Mouse (Mus musculus): ENCODE data around the gene Nhlrc4. TPM values are rescaled to one million over a fixed set of nuclear protein-coding genes. Genes with fewer than 3 reads are reported as not detected.

The Nhlrc4 gene
- total RNA-seq, 1 experiment from 2014 or later, result not detected

DNA sequence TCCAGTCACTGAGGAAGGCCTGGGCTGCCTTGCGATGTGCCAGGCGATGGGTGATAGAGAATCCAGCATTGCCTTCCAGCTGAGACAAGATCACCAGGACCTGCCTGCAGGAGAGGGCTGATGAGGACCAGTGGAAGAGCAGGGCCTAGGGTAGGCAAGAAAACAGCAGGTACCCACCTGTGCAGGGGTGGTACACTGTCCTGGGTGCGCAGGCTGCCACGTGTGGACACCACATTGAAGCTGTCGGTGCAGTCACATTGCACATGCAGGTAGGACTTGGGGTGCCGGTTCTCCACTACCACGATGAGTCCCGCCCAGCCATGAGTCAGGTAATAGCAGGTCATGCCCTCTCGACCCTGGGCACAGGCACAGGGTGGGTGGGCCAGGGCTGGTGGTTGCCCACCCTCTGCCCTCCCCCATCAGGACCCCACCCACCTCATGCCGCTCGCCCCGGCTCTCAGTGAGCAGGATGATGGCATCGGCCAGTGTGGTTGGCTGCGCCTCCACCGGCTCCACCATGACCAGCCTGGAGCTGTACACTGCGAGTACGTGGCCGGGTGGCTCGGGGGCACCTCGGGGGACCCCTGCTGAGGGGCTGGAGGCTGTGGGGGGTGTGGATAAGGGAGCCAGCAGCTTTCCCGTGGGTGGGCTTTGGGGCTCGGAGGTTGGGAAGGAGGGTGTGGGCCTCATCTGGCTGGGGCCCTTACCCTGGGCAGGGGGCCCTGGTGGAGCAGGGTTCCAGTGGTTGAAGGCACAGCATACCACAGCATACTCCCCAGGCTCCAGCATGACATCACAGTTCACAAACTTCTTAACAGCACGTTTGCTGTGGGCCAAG lies 15.1 kb upstream of the Nhlrc4 start:
- no peak for ATAC-seq (ENCODE audit: extremely low read depth, insufficient number of reproducible peaks, low FRiP score, poor library complexity, severe bottlenecking)

DNA sequence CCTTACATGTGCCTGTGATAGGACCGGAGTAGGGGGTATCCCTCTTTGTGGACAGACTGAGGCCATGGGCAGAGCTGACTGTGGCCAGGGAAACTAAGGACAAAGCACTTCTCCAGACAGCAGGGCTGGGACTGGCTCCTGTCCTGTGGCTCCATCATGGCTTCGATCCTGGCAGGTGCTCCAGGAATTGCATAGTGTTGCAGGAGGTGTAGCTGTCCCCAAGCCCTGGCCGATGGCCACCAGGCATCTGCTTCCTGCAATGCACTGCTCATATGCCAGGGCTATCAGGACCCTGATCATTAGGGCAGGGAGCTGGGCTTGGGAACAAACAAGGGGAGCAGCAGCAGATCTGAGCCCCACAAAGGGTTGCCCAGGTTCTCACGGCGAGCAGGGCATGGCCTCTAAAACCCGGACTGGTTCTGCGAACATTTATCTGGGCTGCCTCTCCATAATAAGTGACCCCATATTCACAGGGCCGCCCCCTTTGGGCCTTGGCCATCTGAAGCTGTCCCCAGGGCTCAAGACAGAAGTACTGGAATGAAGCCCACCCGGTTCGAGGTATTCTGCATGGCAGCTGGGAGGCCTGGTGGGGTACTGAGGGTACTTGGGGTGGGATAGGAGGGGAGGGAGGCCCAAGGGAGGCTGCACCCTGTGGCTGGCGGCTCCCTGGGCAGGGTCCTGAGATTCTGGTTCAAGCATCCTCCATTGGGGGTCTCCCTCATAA lies 14.2 kb upstream of the Nhlrc4 start:
- no peak for ATAC-seq (ENCODE audit: extremely low read depth, insufficient number of reproducible peaks, low FRiP score, poor library complexity, severe bottlenecking)

DNA sequence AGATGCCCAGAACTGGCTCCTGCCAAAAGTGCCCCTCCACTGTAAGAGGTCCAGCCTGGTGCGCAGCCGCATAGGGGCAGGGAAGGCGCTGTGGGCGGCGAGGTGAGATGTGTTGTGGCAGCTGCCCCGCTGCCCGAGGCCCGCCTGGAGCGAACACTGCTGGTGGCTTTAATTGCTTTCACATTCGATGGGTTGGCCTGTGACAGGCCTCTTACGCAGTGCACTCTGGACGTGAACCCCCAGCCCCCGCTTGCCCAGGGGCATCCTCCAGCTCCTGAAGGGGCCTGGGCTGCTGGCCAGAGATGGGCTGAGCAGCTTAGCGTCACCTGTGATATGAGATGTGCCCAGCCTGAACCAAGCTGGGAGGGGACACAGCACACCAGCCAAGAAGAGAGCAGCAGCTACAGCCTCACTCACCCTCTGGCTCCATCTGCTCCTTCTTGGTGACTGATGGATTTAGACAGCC lies 12.9 kb upstream of the Nhlrc4 start:
- no peak for ATAC-seq (ENCODE audit: extremely low read depth, insufficient number of reproducible peaks, low FRiP score, poor library complexity, severe bottlenecking)

DNA sequence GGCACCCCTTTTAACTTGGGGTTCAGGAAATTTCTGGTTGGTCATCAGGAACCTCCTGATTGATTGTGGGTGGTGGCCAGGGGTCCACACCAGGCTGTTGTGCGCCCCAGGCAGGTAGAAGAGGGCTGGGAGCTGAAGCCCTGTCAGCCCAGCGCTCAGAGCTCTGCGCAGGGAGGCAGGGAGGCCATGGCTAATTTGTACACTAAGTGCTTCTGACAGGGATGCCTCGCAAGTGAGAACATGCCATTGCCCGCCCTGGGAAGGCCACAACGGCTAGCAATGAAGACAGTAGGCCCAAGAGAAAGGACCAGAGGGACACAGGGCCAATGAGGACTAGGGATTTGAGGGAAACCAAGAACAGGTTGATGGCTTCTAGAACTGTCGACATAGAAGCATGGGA lies 11.9 kb upstream of the Nhlrc4 start:
- no peak for ATAC-seq (ENCODE audit: extremely low read depth, insufficient number of reproducible peaks, low FRiP score, poor library complexity, severe bottlenecking)

DNA sequence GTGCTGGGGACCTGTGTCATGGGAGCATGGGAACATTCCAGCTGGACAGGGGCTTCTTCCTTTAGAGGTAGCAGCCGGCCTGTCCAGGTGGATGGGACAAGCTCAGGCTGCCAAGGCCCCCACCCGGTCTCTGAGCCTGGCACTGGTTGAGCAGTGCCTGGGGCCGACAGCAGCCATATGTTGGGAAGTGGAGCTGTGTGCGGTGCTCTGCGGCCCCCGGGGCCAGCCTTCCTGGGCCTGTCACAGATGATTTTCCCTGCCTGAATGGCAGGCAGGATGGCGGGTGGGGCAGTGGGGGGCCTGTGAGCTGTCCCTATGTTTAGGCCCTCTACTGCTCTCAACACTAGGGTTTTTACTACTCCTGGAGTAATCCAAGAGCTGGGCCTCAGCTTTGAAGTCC lies 11.4 kb upstream of the Nhlrc4 start:
- ATAC-seq (ENCODE audit: extremely low read depth, insufficient number of reproducible peaks, low FRiP score, poor library complexity, severe bottlenecking), result no peak

DNA sequence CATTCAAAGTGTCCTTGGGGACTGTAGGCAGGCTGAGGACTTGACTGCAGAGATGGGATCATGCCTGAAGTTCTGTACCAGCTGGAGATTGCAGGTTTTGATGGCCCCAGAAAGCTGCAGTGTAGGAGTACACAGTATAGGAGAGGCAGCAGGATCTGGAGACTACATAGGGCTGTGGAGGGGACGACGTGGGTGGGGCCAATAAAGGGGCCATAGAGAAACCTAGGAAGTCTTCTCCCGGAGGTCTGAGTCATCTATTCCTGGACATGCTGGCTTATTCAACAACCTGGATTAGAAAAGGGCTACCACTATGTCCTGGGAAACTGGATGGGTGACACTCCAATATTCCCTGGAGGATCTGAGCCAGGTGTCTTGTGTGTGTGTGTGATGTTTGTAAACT lies 11.0 kb upstream of the Nhlrc4 start:
- no peak for ATAC-seq (ENCODE audit: extremely low read depth, insufficient number of reproducible peaks, low FRiP score, poor library complexity, severe bottlenecking)

DNA sequence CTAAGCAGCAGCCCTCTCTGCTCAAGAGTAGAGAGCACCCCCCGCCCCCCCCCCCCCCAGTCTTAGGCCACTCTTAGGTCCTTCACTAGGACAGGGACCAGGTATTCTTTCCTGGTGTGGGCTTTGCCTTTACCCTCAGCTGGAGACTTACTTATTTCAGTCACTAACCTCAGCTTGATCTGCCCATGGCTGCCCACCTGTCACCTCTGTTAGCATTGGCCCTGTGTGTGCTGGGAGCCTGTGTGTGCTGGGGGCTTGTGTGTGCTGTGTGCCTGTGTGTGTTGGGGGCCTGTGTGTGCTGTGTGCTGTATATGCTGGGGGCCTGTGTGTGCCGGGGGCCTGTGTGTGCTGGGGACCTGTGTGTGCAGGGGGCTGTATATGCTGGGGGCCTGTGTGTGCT lies 9.9 kb upstream of the Nhlrc4 start:
- ATAC-seq (ENCODE audit: extremely low read depth, insufficient number of reproducible peaks, low FRiP score, poor library complexity, severe bottlenecking), result no peak

DNA sequence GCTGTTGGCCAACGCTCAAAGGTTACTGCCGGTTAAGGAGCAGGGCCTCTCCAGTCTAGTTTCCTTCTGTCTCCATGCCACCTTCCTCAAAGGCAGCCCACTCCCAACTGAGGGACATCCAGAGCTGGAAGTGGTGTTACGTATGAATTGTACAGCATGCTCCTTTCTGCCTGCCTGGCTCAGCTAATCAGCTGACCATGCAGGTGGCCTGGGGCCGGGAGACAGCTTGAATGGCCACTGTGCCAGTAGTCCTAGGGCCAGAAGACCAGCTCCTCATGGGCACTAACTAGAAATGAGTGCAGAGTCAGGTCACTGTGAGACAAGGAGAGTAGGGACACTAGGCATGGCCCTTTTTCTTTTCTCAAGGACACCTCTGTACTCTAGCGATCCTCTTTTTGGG lies 8.4 kb upstream of the Nhlrc4 start:
- ATAC-seq (ENCODE audit: extremely low read depth, insufficient number of reproducible peaks, low FRiP score, poor library complexity, severe bottlenecking), result no peak

GRCm38 (mm10) chr17:25951803-25952623 lies 7.3 kb upstream of the Nhlrc4 start, which contains the start of gene A930017K11Rik:
A930017K11Rik (minus strand) TSS chr17:25952565.
- ATAC-seq (ENCODE audit: extremely low read depth, insufficient number of reproducible peaks, low FRiP score, poor library complexity, severe bottlenecking), result no peak

DNA sequence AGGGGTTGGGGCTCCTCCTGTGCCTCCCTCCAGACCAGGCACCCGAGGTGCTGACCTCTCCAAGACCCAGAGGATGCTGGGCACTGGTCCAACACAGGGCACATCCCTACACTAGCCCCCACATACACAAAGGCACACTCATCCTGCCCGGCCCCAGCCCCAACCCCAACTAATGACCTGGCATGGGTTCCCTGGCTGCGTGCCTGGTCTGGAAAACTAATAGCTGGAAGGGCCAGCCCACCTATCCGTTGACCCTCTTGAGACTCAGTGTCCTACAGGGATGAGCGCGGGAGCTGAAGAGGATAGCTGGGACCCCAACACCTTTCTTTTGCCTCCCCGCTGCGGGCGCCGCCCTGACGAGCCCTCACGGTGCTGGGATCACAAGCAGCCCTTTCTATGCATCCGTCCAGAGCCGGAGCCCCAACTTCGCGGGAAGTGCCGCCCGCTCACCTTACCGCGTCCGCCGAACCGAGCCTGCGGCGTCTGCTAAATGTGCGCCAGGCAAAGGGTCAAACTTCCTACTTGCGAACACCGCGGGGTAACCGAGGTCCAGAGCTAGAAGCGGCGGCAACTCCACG lies 6.6 kb upstream of the Nhlrc4 start:
- ATAC-seq (ENCODE audit: extremely low read depth, insufficient number of reproducible peaks, low FRiP score, poor library complexity, severe bottlenecking), result no peak

GRCm38 (mm10) chr17:25950706-25951105 lies 5.9 kb upstream of the Nhlrc4 start:
- ATAC-seq (ENCODE audit: extremely low read depth, insufficient number of reproducible peaks, low FRiP score, poor library complexity, severe bottlenecking), result no peak

DNA sequence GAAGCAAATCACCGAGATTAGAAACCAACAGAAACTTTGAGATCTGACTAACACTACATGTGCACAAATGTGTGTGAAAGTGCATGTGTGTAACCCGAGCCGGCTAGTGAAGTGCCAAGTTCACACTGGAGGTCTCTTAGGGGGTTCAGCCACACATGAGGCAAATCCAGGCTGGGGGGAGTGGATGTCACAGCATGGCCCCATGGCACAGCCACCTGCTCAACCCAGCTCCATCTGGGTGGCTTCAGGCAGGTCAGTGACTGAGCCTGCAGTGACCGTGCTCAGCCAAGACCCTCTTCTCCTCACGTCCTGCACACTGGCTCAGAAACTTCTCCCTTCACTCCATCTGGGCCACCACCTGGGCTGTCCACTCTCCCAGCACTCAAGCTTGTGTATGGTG lies 5.2 kb upstream of the Nhlrc4 start:
- no peak for ATAC-seq (ENCODE audit: extremely low read depth, insufficient number of reproducible peaks, low FRiP score, poor library complexity, severe bottlenecking)

DNA sequence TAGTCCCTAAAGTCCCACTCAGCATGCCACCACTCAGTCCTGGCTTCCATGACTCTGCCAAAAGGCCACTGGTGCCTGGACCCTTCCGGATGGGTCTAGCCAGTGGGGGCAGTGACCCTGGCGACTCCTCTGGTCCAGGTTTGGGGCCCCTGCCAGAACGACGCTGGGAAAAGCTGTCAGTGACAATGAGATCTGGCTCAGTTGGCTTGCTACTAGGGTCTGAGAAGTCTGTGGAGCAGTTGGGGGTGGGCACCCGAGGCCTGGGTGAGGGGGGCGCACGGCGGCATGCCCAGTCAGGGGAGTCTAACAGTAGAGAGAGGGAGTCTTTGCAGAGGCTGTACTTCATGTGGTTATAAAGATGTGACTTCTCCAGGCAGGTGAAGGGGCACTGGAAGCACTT lies 3.3 kb upstream of the Nhlrc4 start:
- ATAC-seq (ENCODE audit: extremely low read depth, insufficient number of reproducible peaks, low FRiP score, poor library complexity, severe bottlenecking), result no peak

- ATAC-seq (ENCODE audit: extremely low read depth, insufficient number of reproducible peaks, low FRiP score, poor library complexity, severe bottlenecking), result no peak
These were observed 2.8 kb upstream of the Nhlrc4 start for GRCm38 (mm10) chr17:25947576-25947975.

DNA sequence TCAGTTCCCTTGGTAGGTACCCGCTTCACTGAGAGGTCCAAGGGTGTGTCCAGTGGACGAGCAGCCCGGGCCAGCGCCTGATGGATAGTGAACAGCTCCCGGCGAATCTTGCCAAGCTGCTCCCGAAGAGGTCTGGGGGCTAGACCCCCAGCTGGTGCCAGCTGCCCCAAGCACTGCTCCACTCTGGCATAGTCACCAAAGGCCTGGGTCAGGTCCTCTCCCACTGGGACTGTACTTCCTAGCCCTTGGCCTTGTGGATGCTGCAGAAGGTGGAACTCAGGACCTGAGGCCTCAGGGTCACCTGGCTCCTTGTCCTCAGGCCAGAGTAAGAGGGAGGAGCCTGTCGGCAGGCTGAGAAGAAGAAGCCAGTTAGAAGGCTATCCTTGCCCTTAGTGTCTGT lies 2.1 kb upstream of the Nhlrc4 start:
- ATAC-seq (ENCODE audit: extremely low read depth, insufficient number of reproducible peaks, low FRiP score, poor library complexity, severe bottlenecking), result no peak

GRCm38 (mm10) chr17:25946349-25946748 lies 1.6 kb upstream of the Nhlrc4 start:
- ATAC-seq (ENCODE audit: extremely low read depth, insufficient number of reproducible peaks, low FRiP score, poor library complexity, severe bottlenecking), result no peak

GRCm38 (mm10) chr17:25945517-25946155 lies 875 bp upstream of the Nhlrc4 start:
- ATAC-seq (ENCODE audit: extremely low read depth, insufficient number of reproducible peaks, low FRiP score, poor library complexity, severe bottlenecking), result no peak

GRCm38 (mm10) chr17:25943769-25944168 lies 992 bp downstream of the Nhlrc4 start:
- no peak for ATAC-seq (ENCODE audit: extremely low read depth, insufficient number of reproducible peaks, low FRiP score, poor library complexity, severe bottlenecking)

DNA sequence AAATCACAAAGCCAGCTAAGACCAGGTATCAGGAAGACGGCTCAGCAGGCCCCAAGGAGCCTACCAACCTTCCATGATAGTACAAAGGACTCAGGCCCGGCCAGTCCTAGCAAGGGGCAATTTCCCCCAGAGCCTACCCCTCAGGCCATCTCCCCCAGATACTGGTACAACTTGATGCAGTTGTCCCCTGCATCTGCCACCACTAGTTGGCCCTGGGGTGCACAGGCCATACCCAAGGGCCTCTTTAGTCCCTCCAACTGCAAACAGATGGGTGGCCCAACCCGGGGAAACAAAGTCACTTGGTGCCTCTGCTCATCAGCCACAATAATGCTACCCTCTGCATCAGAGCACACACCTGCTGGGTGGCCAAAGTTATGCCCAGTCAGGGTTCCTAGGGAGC lies 1.5 kb downstream of the Nhlrc4 start:
- ATAC-seq (ENCODE audit: extremely low read depth, insufficient number of reproducible peaks, low FRiP score, poor library complexity, severe bottlenecking), result no peak
